Mouse (Mus musculus): Measurements from ENCODE around the gene Lrig3. TPM values are rescaled to one million over a fixed set of nuclear protein-coding genes. Genes with fewer than 3 reads are reported as not detected.

Gene Lrig3
- polyA plus RNA-seq, 1 experiment from 2014 or later, result 12.1 TPM

GRCm38 (mm10) chr10:125973726-125974125 lies 7.8 kb downstream of the Lrig3 start:
- Histone ChIP-seq H3K9ac (no peak overlapping the region), H3K4me2 (no peak overlapping the region), H3K36me3 (ENCODE audit: insufficient read depth) (peaks cover 25% of the 10 kb centered on the region; the same call in 1 of the 2 replicates), H3K4me3 (ENCODE audit: low read depth, low read length) (no peak overlapping the region), H3K27me3 (ENCODE audit: insufficient read depth, low read length) (no peaks in the 10 kb centered on the region), H3K4me1 (ENCODE audit: insufficient read depth) (peaks cover 5% of the 10 kb centered on the region; the same call in 1 of the 2 replicates), H3K9me3 (ENCODE audit: low read depth, low read length) (no peaks in the 10 kb centered on the region), H3K27ac (ENCODE audit: low read depth) (no peak overlapping the region)
- no peak for ATAC-seq (ENCODE audit: insufficient read depth)
- no peak for DNase-seq
- TF ChIP-seq CTCF (IDR thresholded peaks at IDR 0.05; ENCODE audit: low read depth), result no peak
- 59% methylated on average over 7 of the region's 7 CpGs for WGBS

GRCm38 (mm10) chr10:125981938-125982337 lies 16.0 kb downstream of the Lrig3 start:
- DNase-seq, result no peak
- no peak overlapping the region for H3K27ac ChIP-seq (ENCODE audit: low read depth)
- ATAC-seq (ENCODE audit: insufficient read depth), result no peak
- no peak overlapping the region for H3K4me3 ChIP-seq (ENCODE audit: low read depth, low read length)
- H3K4me1 ChIP-seq (ENCODE audit: insufficient read depth), result 0 out of 2 replicates have a peak, but pooled peaks cover 3% of the 10 kb centered on the region
- 90% methylated on average over 5 of the region's 5 CpGs for WGBS
- no peak overlapping the region for H3K9ac ChIP-seq
- TF ChIP-seq CTCF (IDR thresholded peaks at IDR 0.05; ENCODE audit: low read depth), result no peak
- no peaks in the 10 kb centered on the region for H3K9me3 ChIP-seq (ENCODE audit: low read depth, low read length)
- H3K36me3 ChIP-seq (ENCODE audit: insufficient read depth), result peaks cover 23% of the 10 kb centered on the region; the same call in 1 of the 2 replicates
- H3K27me3 ChIP-seq (ENCODE audit: insufficient read depth, low read length), result no peaks in the 10 kb centered on the region
- no peak overlapping the region for H3K4me2 ChIP-seq

GRCm38 (mm10) chr10:125984473-125985035 lies 18.6 kb downstream of the Lrig3 start:
- 72% methylated on average over 9 of the region's 9 CpGs for WGBS

GRCm38 (mm10) chr10:125985795-125986194 lies 19.8 kb downstream of the Lrig3 start:
- Histone ChIP-seq H3K27ac (ENCODE audit: low read depth) (no peak overlapping the region; the same call in 1 of the 2 replicates), H3K4me1 (ENCODE audit: insufficient read depth) (0 out of 2 replicates have a peak, but pooled peaks cover 6% of the 10 kb centered on the region), H3K4me2 (no peak overlapping the region), H3K27me3 (ENCODE audit: insufficient read depth, low read length) (no peaks in the 10 kb centered on the region), H3K9me3 (ENCODE audit: low read depth, low read length) (no peaks in the 10 kb centered on the region), H3K9ac (no peak overlapping the region), H3K36me3 (ENCODE audit: insufficient read depth) (peaks cover 32% of the 10 kb centered on the region), H3K4me3 (ENCODE audit: low read depth, low read length) (no peak overlapping the region)
- ATAC-seq (ENCODE audit: insufficient read depth), result no peak
- no peak for DNase-seq
- no peak for TF ChIP-seq CTCF (IDR thresholded peaks at IDR 0.05; ENCODE audit: low read depth)
- WGBS, result 81% methylated on average over 1 of the region's 1 CpGs

More at GRCm38 (mm10) chr10:125984473-125985035, 18.6 kb downstream of the Lrig3 start:
- no peak for TF ChIP-seq CTCF (IDR thresholded peaks at IDR 0.05; ENCODE audit: low read depth)
- H3K9ac ChIP-seq, result no peak overlapping the region
- no peaks in the 10 kb centered on the region for H3K27me3 ChIP-seq (ENCODE audit: insufficient read depth, low read length)
- H3K4me1 ChIP-seq (ENCODE audit: insufficient read depth), result 0 out of 2 replicates have a peak, but pooled peaks cover 6% of the 10 kb centered on the region
- H3K27ac ChIP-seq (ENCODE audit: low read depth), result no peak overlapping the region
- ATAC-seq (ENCODE audit: insufficient read depth) (no peak), DNase-seq (peak; percentile 41)
- peaks cover 32% of the 10 kb centered on the region for H3K36me3 ChIP-seq (ENCODE audit: insufficient read depth)
- no peak overlapping the region for H3K4me2 ChIP-seq
- H3K9me3 ChIP-seq (ENCODE audit: low read depth, low read length), result no peaks in the 10 kb centered on the region
- H3K4me3 ChIP-seq (ENCODE audit: low read depth, low read length), result no peak overlapping the region

GRCm38 (mm10) chr10:125986443-125986842 lies 20.5 kb downstream of the Lrig3 start:
- no peaks in the 10 kb centered on the region for H3K9me3 ChIP-seq (ENCODE audit: low read depth, low read length)
- ATAC-seq (ENCODE audit: insufficient read depth), result no peak
- H3K27me3 ChIP-seq (ENCODE audit: insufficient read depth, low read length), result no peaks in the 10 kb centered on the region
- WGBS, result 84% methylated on average over 9 of the region's 9 CpGs
- no peak overlapping the region for H3K4me3 ChIP-seq (ENCODE audit: low read depth, low read length)
- no peak overlapping the region for H3K4me2 ChIP-seq
- no peak overlapping the region for H3K9ac ChIP-seq
- H3K27ac ChIP-seq (ENCODE audit: low read depth), result no peak overlapping the region
- 0 out of 2 replicates have a peak, but pooled peaks cover 6% of the 10 kb centered on the region for H3K4me1 ChIP-seq (ENCODE audit: insufficient read depth)
- peaks cover 25% of the 10 kb centered on the region for H3K36me3 ChIP-seq (ENCODE audit: insufficient read depth)
- no peak for DNase-seq
- no peak for TF ChIP-seq CTCF (IDR thresholded peaks at IDR 0.05; ENCODE audit: low read depth)

- H3K9ac ChIP-seq, result no peak overlapping the region
- ATAC-seq (ENCODE audit: insufficient read depth), result no peak
- H3K9me3 ChIP-seq (ENCODE audit: low read depth, low read length), result no peaks in the 10 kb centered on the region
- no peak for TF ChIP-seq CTCF (IDR thresholded peaks at IDR 0.05; ENCODE audit: low read depth)
- H3K27ac ChIP-seq (ENCODE audit: low read depth), result no peak overlapping the region
- H3K27me3 ChIP-seq (ENCODE audit: insufficient read depth, low read length), result no peaks in the 10 kb centered on the region
- no peak overlapping the region for H3K4me3 ChIP-seq (ENCODE audit: low read depth, low read length)
- no peak overlapping the region for H3K4me2 ChIP-seq
- peaks cover 19% of the 10 kb centered on the region for H3K36me3 ChIP-seq (ENCODE audit: insufficient read depth)
- peak; percentile 59 for DNase-seq
- 36% methylated on average over 6 of the region's 6 CpGs for WGBS
- H3K4me1 ChIP-seq (ENCODE audit: insufficient read depth), result 0 out of 2 replicates have a peak, but pooled peaks cover 6% of the 10 kb centered on the region
Measured at GRCm38 (mm10) chr10:125987307-125987706, 21.3 kb downstream of the Lrig3 start.

GRCm38 (mm10) chr10:125988037-125988436 lies 22.1 kb downstream of the Lrig3 start:
- Histone ChIP-seq H3K27me3 (ENCODE audit: insufficient read depth, low read length) (no peaks in the 10 kb centered on the region), H3K9ac (no peak overlapping the region), H3K4me2 (no peak overlapping the region), H3K4me3 (ENCODE audit: low read depth, low read length) (no peak overlapping the region), H3K27ac (ENCODE audit: low read depth) (0 out of 2 replicates have a peak overlapping the region, but pooled peaks have one; percentile 42), H3K4me1 (ENCODE audit: insufficient read depth) (0 out of 2 replicates have a peak, but pooled peaks cover 6% of the 10 kb centered on the region), H3K9me3 (ENCODE audit: low read depth, low read length) (no peaks in the 10 kb centered on the region), H3K36me3 (ENCODE audit: insufficient read depth) (peaks cover 19% of the 10 kb centered on the region)
- 67% methylated on average over 11 of the region's 11 CpGs for WGBS
- ATAC-seq (ENCODE audit: insufficient read depth) (no peak), DNase-seq (no peak)
- TF ChIP-seq CTCF (IDR thresholded peaks at IDR 0.05; ENCODE audit: low read depth), result 0 out of 2 replicates have a peak, but pooled peaks have one; percentile 3
